Mouse (Mus musculus) midbrain, embryonic 14.5 days (tissue): ENCODE data around the gene Galns. TPM values are rescaled to one million over a fixed set of nuclear protein-coding genes. Genes with fewer than 3 reads are reported as not detected.

Source experiments
- ATAC-seq: fragments of 200-750 bp; cut with Nextera tagmentation; 2 replicates; pipeline ENCODE4 v1.8.0; 2017; ENCODE audit warnings: moderate number of reproducible peaks, moderate library complexity; ENCODE audit not compliant: low FRiP score, low TSS enrichment
- DNase-seq: peaks from one replicate; pipeline ENCODE4 v3.0.0-alpha.2; 2015
- H3K27ac ChIP-seq: fragments of 300-500 bp; sonication (generic); replicated peaks from 2 replicates; pipeline ENCODE4 v1.5.1; 2014; ENCODE audit warnings: mild to moderate bottlenecking, low read depth, low read length, moderate library complexity
- H3K27me3 ChIP-seq: fragments of 300-500 bp; sonication (generic); 2 replicates; pipeline ENCODE4 v1.6.1; 2014; ENCODE audit warnings: low read length, control low read depth, mixed read lengths; ENCODE audit not compliant: control insufficient read depth, insufficient read depth
- H3K36me3 ChIP-seq: fragments of 300-500 bp; sonication (generic); 2 replicates; pipeline ENCODE4 v1.6.1; 2014; ENCODE audit warnings: low read length, control low read depth; ENCODE audit not compliant: control insufficient read depth, insufficient read depth
- H3K4me1 ChIP-seq: fragments of 300-500 bp; sonication (generic); 2 replicates; pipeline ENCODE4 v1.6.1; 2014; ENCODE audit warnings: mild to moderate bottlenecking, antibody characterized with exemption, low read length, control low read depth; ENCODE audit not compliant: control insufficient read depth, insufficient read depth
- H3K4me2 ChIP-seq: fragments of 300-500 bp; sonication (generic); 2 replicates; pipeline ENCODE4 v1.6.1; 2014; ENCODE audit warnings: mild to moderate bottlenecking, low read length, moderate library complexity
- H3K4me3 ChIP-seq: fragments of 300-500 bp; sonication (generic); replicated peaks from 2 replicates; pipeline ENCODE4 v1.5.1; 2014; ENCODE audit warnings: low read depth, low read length
- H3K9ac ChIP-seq: fragments of 300-500 bp; sonication (generic); replicated peaks from 2 replicates; pipeline ENCODE4 v1.6.1; 2014; ENCODE audit warnings: mild to moderate bottlenecking, low read length, moderate library complexity
- H3K9me3 ChIP-seq: fragments of 300-500 bp; sonication (generic); 2 replicates; pipeline ENCODE4 v1.6.1; 2016; ENCODE audit warnings: low read length, control low read depth, mixed read lengths; ENCODE audit not compliant: control insufficient read depth
- WGBS: fragments of 180-500 bp; shearing (Covaris S2); extraction: QIAGEN DNeasy Blood & Tissue Kit; methylation state at CpG from one replicate; pipeline ENCODE4 v1.1.7; 2014; 5-methylcytosine and 5-hydroxymethylcytosine counted together
- polyA plus RNA-seq: library from polyadenylated mRNA; unstranded; fragments of >200 nt; fragmentation: Nextera tagmentation; extraction: Ambion mirVana; gene quantifications from 2 replicates; pipeline ENCODE4 v1.2.1, GENCODE M21; 2014

Gene Galns
- polyA plus RNA-seq, 1 experiment from 2014 or later = 6.3 TPM

GRCm38 (mm10) chr8:122648192-122648970, 37.1 kb upstream of the Galns start:
- Histone ChIP-seq H3K27me3 (no peaks in the 10 kb centered on the region), H3K4me3 (no peak overlapping the region), H3K4me2 (no peak overlapping the region), H3K36me3 (peaks cover 53% of the 10 kb centered on the region), H3K9me3 (no peaks in the 10 kb centered on the region), H3K4me1 (0 out of 2 replicates have a peak, but pooled peaks cover 6% of the 10 kb centered on the region), H3K9ac (no peak overlapping the region), H3K27ac (no peak overlapping the region)
- ATAC-seq = no peak
- no peak for DNase-seq
- 82% methylated on average over 15 of the region's 15 CpGs for WGBS

- ATAC-seq (no peak), DNase-seq (no peak)
- H3K4me3 ChIP-seq = no peak overlapping the region
- 90% methylated on average over 16 of the region's 16 CpGs for WGBS
- H3K27ac ChIP-seq = no peak overlapping the region
- H3K9me3 ChIP-seq = no peaks in the 10 kb centered on the region
- no peak overlapping the region for H3K4me2 ChIP-seq
- 0 out of 2 replicates have a peak, but pooled peaks cover under 1% of the 10 kb centered on the region for H3K4me1 ChIP-seq
- no peaks in the 10 kb centered on the region for H3K27me3 ChIP-seq
- H3K36me3 ChIP-seq = peaks cover 68% of the 10 kb centered on the region
- H3K9ac ChIP-seq = no peak overlapping the region
Measured at GRCm38 (mm10) chr8:122646337-122646736, 35.1 kb upstream of the Galns start.

GRCm38 (mm10) chr8:122644175-122644954, 33.1 kb upstream of the Galns start:
- Histone ChIP-seq H3K9me3 (no peaks in the 10 kb centered on the region), H3K36me3 (peaks cover 66% of the 10 kb centered on the region), H3K4me3 (no peak overlapping the region), H3K4me2 (no peak overlapping the region), H3K9ac (no peak overlapping the region), H3K27ac (no peak overlapping the region), H3K27me3 (no peaks in the 10 kb centered on the region), H3K4me1 (no peaks in the 10 kb centered on the region; the same call in 1 of the 2 replicates)
- 78% methylated on average over 6 of the region's 6 CpGs for WGBS
- ATAC-seq = no peak
- no peak for DNase-seq

DNA sequence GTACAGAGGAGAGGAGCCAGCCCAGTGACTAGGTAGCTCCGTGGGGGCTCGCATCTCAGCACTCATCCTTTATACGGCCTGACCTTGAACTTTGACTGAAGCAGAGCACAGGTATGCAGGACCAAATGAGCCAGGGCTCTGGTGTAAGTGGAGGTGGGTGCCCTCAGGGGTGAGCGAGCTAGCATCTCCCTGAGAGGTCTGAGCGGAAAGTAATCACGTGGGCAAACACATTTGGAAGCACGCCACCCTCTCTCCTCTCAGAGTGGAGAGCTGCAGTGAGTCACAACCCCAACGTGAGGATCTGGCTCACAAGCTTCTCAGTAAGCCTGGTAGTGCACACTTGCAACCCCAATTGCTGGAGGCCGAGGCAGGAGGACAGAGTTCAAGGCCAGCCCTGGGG, 30.8 kb upstream of the Galns start:
- Histone ChIP-seq H3K4me1 (peaks cover 3% of the 10 kb centered on the region; the same call in 1 of the 2 replicates), H3K9me3 (no peaks in the 10 kb centered on the region), H3K27ac (no peak overlapping the region), H3K9ac (no peak overlapping the region), H3K4me2 (no peak overlapping the region), H3K4me3 (no peak overlapping the region), H3K36me3 (peaks cover 62% of the 10 kb centered on the region), H3K27me3 (no peaks in the 10 kb centered on the region)
- no peak for DNase-seq
- 81% methylated on average over 9 of the region's 9 CpGs for WGBS
- no peak for ATAC-seq

DNA sequence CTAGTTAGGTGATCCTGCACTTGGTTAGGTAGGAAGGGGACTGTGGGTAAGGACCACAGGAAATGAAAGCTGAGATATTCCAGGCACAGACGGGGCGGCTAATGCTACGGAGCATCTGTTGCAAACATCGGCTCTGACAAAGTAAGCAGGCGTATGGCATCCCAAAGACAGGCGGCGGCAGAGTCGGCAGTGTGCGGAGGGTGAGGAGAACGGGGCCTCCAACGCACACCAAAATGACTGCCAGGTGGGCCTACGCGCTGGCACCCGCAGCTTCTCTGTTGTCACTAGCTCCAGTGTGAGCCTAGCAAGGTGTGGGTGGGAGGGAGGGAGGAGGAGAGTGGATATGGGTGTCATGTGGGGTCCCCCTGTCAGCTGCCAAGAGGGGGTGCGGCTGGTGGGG, 30.1 kb upstream of the Galns start:
- no peak for ATAC-seq
- no peak for DNase-seq

GRCm38 (mm10) chr8:122640825-122641224, 29.6 kb upstream of the Galns start:
- H3K4me3 ChIP-seq = no peak overlapping the region
- WGBS = 83% methylated on average over 4 of the region's 4 CpGs
- no peak overlapping the region for H3K27ac ChIP-seq
- H3K4me2 ChIP-seq = no peak overlapping the region
- DNase-seq = no peak
- ATAC-seq = no peak
- H3K9me3 ChIP-seq = no peaks in the 10 kb centered on the region
- H3K36me3 ChIP-seq = peaks cover 53% of the 10 kb centered on the region
- H3K4me1 ChIP-seq = peaks cover 3% of the 10 kb centered on the region; the same call in 1 of the 2 replicates
- H3K27me3 ChIP-seq = no peaks in the 10 kb centered on the region
- H3K9ac ChIP-seq = no peak overlapping the region

More for the DNA sequence above, 30.1 kb upstream of the Galns start:
- Histone ChIP-seq H3K4me3 (no peak overlapping the region), H3K27ac (no peak overlapping the region), H3K27me3 (no peaks in the 10 kb centered on the region), H3K9ac (no peak overlapping the region), H3K36me3 (peaks cover 58% of the 10 kb centered on the region), H3K4me2 (no peak overlapping the region), H3K4me1 (peaks cover 3% of the 10 kb centered on the region; the same call in 1 of the 2 replicates), H3K9me3 (no peaks in the 10 kb centered on the region)
- WGBS = 83% methylated on average over 15 of the region's 15 CpGs

- Histone ChIP-seq H3K4me3 (no peak overlapping the region), H3K27me3 (no peaks in the 10 kb centered on the region), H3K4me2 (no peak overlapping the region), H3K9me3 (no peaks in the 10 kb centered on the region), H3K27ac (peak overlapping the region; percentile 32; the same call in 1 of the 2 replicates), H3K36me3 (peaks cover 54% of the 10 kb centered on the region), H3K4me1 (peaks cover 3% of the 10 kb centered on the region; the same call in 1 of the 2 replicates), H3K9ac (no peak overlapping the region)
- peak; percentile 62; the same call in 1 of the 2 replicates for ATAC-seq
- peak; percentile 56 for DNase-seq
- 44% methylated on average over 16 of the region's 16 CpGs for WGBS
Measured at GRCm38 (mm10) chr8:122639521-122640248, 28.4 kb upstream of the Galns start.

DNA sequence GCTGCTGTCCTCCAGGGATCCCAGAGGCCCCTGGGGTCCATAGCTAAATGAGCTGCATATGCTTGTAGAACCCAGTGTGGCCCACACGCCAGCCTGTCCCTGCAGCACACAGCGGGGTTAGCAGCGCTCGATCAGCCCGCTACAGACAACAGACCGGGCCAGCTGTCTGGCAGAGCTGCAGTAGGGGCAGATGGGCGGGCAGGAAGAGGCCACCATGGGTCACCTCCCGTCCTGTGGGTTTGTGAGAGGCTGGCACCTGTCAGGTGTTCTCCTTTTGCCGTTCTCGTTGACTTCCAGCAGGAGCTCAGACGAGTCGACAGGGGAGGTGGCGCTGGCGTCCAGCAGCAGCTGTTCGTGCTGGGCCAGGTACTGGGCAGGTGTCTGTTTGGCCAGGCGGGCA, 27.3 kb upstream of the Galns start:
- H3K4me2 ChIP-seq = no peak overlapping the region
- DNase-seq (no peak), ATAC-seq (no peak)
- peaks cover 65% of the 10 kb centered on the region for H3K36me3 ChIP-seq
- H3K27ac ChIP-seq = no peak overlapping the region
- no peak overlapping the region for H3K9ac ChIP-seq
- H3K27me3 ChIP-seq = no peaks in the 10 kb centered on the region
- H3K4me1 ChIP-seq = peaks cover 3% of the 10 kb centered on the region; the same call in 1 of the 2 replicates
- H3K4me3 ChIP-seq = no peak overlapping the region
- 72% methylated on average over 16 of the region's 16 CpGs for WGBS
- H3K9me3 ChIP-seq = no peaks in the 10 kb centered on the region
